Mouse (Mus musculus): Measurements from ENCODE around the gene Notch2. TPM values are rescaled to one million over a fixed set of nuclear protein-coding genes. Genes with fewer than 3 reads are reported as not detected.

Notch2 gene
- total and polyA plus RNA-seq, 3 experiments = 3.3 to 11.3 (median 11.1) TPM

GRCm38 (mm10) chr3:98157073-98157472 lies 143.7 kb downstream of the Notch2 start:
- dilution Hi-C loops (cut with MboI; ENCODE audit: extremely low pct_ligation_motif_present, extremely low pct_unique_long_range_greater_than_20kb, low sequenced_read_pairs) = no loop called here
- in situ Hi-C loops (cut with MboI; ENCODE audit: low pct_ligation_motif_present, low pct_unique_long_range_greater_than_20kb, low sequenced_read_pairs) = loop anchor here (25.0 kb wide), 1 partner anchor 470 kb away; no protein-coding TSS in a partner anchor
- Histone ChIP-seq H3K4me1 (ENCODE audit: control insufficient read depth in 1 of 2, insufficient read depth in 2 of 2) (peaks cover 16 to 28% of the 10 kb centered on the region in 2 experiments), H3K4me3 (replicated peaks in 1 of 3; ENCODE audit: low read depth in 2 of 3, low read length in 2 of 3, poor library complexity in 1 of 3) (peak overlapping the region in 1 of 3 experiments; percentile 32), H3K27ac (ENCODE audit: insufficient read depth, low read depth) (no peak overlapping the region), H3K27me3 (replicated peaks) (no peaks in the 10 kb centered on the region), H3K4me2 (ENCODE audit: insufficient read depth, low read depth, poor library complexity, severe bottlenecking) (peak overlapping the region; percentile 59), H3K9ac (ENCODE audit: insufficient read depth, low read depth) (peak overlapping the region; percentile 24; the same call in 1 of the 2 replicates), H3K9me3 (replicated peaks; ENCODE audit: low read length) (no peaks in the 10 kb centered on the region), H3K79me2 (replicated peaks; ENCODE audit: control insufficient read depth, extremely low read depth, insufficient read depth, poor library complexity, severe bottlenecking) (no peaks in the 10 kb centered on the region), H3K36me3 (replicated peaks in 1 of 2; ENCODE audit: control insufficient read depth in 1 of 2, insufficient read depth in 1 of 2, low read length in 1 of 2) (peaks cover 0 to 4% of the 10 kb centered on the region in 2 experiments)
- TF ChIP-seq CHD2 (IDR thresholded peaks at IDR 0.05; ENCODE audit: low read length) = no peak
- no peak for TF ChIP-seq ZC3H11A (IDR thresholded peaks at IDR 0.05; ENCODE audit: low read depth, low read length)
- no peak for TF ChIP-seq ZMIZ1 (IDR thresholded peaks at IDR 0.05; ENCODE audit: low read depth, low read length)
- TF ChIP-seq EP300 (IDR thresholded peaks at IDR 0.05; ENCODE audit: low read length) = no peak
- no peak for TF ChIP-seq MAX (IDR thresholded peaks at IDR 0.05; ENCODE audit: low read length)
- peak; percentile 17 for DNase-seq (ENCODE audit: extremely low read depth)

GRCm38 (mm10) chr3:98157585-98157984 lies 144.3 kb downstream of the Notch2 start:
- dilution Hi-C loops (cut with MboI; ENCODE audit: extremely low pct_ligation_motif_present, extremely low pct_unique_long_range_greater_than_20kb, low sequenced_read_pairs) = no loop called here
- peak; percentile 70 for DNase-seq (ENCODE audit: extremely low read depth)

GRCm38 (mm10) chr3:98158646-98159045 lies 145.3 kb downstream of the Notch2 start:
- Histone ChIP-seq H3K36me3 (replicated peaks in 1 of 2; ENCODE audit: control insufficient read depth in 1 of 2, insufficient read depth in 1 of 2, low read length in 1 of 2) (peaks cover 0 to 4% of the 10 kb centered on the region in 2 experiments), H3K9me3 (replicated peaks; ENCODE audit: low read length) (no peaks in the 10 kb centered on the region), H3K9ac (ENCODE audit: insufficient read depth, low read depth) (no peak overlapping the region), H3K79me2 (replicated peaks; ENCODE audit: control insufficient read depth, extremely low read depth, insufficient read depth, poor library complexity, severe bottlenecking) (no peaks in the 10 kb centered on the region), H3K4me3 (replicated peaks in 1 of 3; ENCODE audit: low read depth in 2 of 3, low read length in 2 of 3, poor library complexity in 1 of 3) (no peak overlapping the region), H3K4me1 (ENCODE audit: control insufficient read depth in 1 of 2, insufficient read depth in 2 of 2) (peaks cover 16 to 28% of the 10 kb centered on the region in 2 experiments), H3K27me3 (replicated peaks) (no peaks in the 10 kb centered on the region), H3K4me2 (ENCODE audit: insufficient read depth, low read depth, poor library complexity, severe bottlenecking) (no peak overlapping the region), H3K27ac (ENCODE audit: insufficient read depth, low read depth) (no peak overlapping the region)
- TF ChIP-seq MAFK (IDR thresholded peaks at IDR 0.05; ENCODE audit: insufficient replicate concordance, low read length) (no peak), MEF2A (IDR thresholded peaks at IDR 0.05; ENCODE audit: borderline replicate concordance, low read depth, low read length) (no peak)
- in situ Hi-C loops (cut with MboI; ENCODE audit: low pct_ligation_motif_present, low pct_unique_long_range_greater_than_20kb, low sequenced_read_pairs) (loop anchor here (25.0 kb wide), 1 partner anchor 471 kb away; no protein-coding TSS in a partner anchor), dilution Hi-C loops (cut with MboI; ENCODE audit: extremely low pct_ligation_motif_present, extremely low pct_unique_long_range_greater_than_20kb, low sequenced_read_pairs) (no loop called here)
- DNase-seq (ENCODE audit: extremely low read depth) = no peak

More at GRCm38 (mm10) chr3:98157585-98157984, 144.3 kb downstream of the Notch2 start:
- no peak overlapping the region for H3K27ac ChIP-seq (ENCODE audit: insufficient read depth, low read depth)
- no peaks in the 10 kb centered on the region for H3K27me3 ChIP-seq (replicated peaks)
- H3K4me1 ChIP-seq (ENCODE audit: control insufficient read depth in 1 of 2, insufficient read depth in 2 of 2) = peaks cover 16 to 28% of the 10 kb centered on the region in 2 experiments
- H3K4me2 ChIP-seq (ENCODE audit: insufficient read depth, low read depth, poor library complexity, severe bottlenecking) = peak overlapping the region; percentile 59
- no peaks in the 10 kb centered on the region for H3K79me2 ChIP-seq (replicated peaks; ENCODE audit: control insufficient read depth, extremely low read depth, insufficient read depth, poor library complexity, severe bottlenecking)
- in situ Hi-C loops (cut with MboI; ENCODE audit: low pct_ligation_motif_present, low pct_unique_long_range_greater_than_20kb, low sequenced_read_pairs) = loop anchor here (25.0 kb wide), 1 partner anchor 470 kb away; no protein-coding TSS in a partner anchor
- H3K36me3 ChIP-seq (replicated peaks in 1 of 2; ENCODE audit: control insufficient read depth in 1 of 2, insufficient read depth in 1 of 2, low read length in 1 of 2) = peaks cover 0 to 4% of the 10 kb centered on the region in 2 experiments
- TF ChIP-seq EP300 (IDR thresholded peaks at IDR 0.05; ENCODE audit: low read length) (peak; percentile 27; the same call in 1 of the 2 replicates), ELF1 (IDR thresholded peaks at IDR 0.05; ENCODE audit: low read depth, low read length) (peak; percentile 47; the same call in 1 of the 2 replicates), HCFC1 (IDR thresholded peaks at IDR 0.05; ENCODE audit: low read depth, low read length) (peak; percentile 60), USF1 (IDR thresholded peaks at IDR 0.05; ENCODE audit: low read depth, low read length) (no peak), MYC (IDR thresholded peaks at IDR 0.05; ENCODE audit: low read depth, low read length) (peak; percentile 45; the same call in 1 of the 2 replicates), NELFE (IDR thresholded peaks at IDR 0.05; ENCODE audit: low read depth, low read length) (0 out of 2 replicates have a peak, but pooled peaks have one; percentile 50), ZNF384 (IDR thresholded peaks at IDR 0.05; ENCODE audit: low read depth, low read length) (no peak), BHLHE40 (IDR thresholded peaks at IDR 0.05; ENCODE audit: low read depth, low read length) (peak; percentile 11; the same call in 1 of the 2 replicates), ETS1 (conservative IDR thresholded peaks at IDR 0.05; ENCODE audit: low read depth, low read length) (peak; percentile 47; the same call in 1 of the 2 replicates), TCF12 (IDR thresholded peaks at IDR 0.05; ENCODE audit: low read depth, low read length) (peak; percentile 33; the same call in 1 of the 2 replicates), JUND (conservative IDR thresholded peaks at IDR 0.05; ENCODE audit: low read depth, low read length) (peak; percentile 38; the same call in 1 of the 2 replicates), USF2 (conservative IDR thresholded peaks at IDR 0.05; ENCODE audit: low read depth, low read length) (no peak), MAX (IDR thresholded peaks at IDR 0.05; ENCODE audit: low read length) (0 out of 2 replicates have a peak, but pooled peaks have one; percentile 23), MAZ (IDR thresholded peaks at IDR 0.05; ENCODE audit: low read depth, low read length) (no peak)
- H3K4me3 ChIP-seq (replicated peaks in 1 of 3; ENCODE audit: low read depth in 2 of 3, low read length in 2 of 3, poor library complexity in 1 of 3) = peak overlapping the region in 1 of 3 experiments; percentile 32
- peak overlapping the region; percentile 24; the same call in 1 of the 2 replicates for H3K9ac ChIP-seq (ENCODE audit: insufficient read depth, low read depth)
- H3K9me3 ChIP-seq (replicated peaks; ENCODE audit: low read length) = no peaks in the 10 kb centered on the region

Data from CH12.LX (cell line).